Mouse (Mus musculus): ENCODE data around the gene Gm8020.
"Not testable (repeated sequence)": the region's sequence is repeated elsewhere in the genome, so short reads cannot be mapped to it uniquely, and the experiment has no call there.

DNA sequence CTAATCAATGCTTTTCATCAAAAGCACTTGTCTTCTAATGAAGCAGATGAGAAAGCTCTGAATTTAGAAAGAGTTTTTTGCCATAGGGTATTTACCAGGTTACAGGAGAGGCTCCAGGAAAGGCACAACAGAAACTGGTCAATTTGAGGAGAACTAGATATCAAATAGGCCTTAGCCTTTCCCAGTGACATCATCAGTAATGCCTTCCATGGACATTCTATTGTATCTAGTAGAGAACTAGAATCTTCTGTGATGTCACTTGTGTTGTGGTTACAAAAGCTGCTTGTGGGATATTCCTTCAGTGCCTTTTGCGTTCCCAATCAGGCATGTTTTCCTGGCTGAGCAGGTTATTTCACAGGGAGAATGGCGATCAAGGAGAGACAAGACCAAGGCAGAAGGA, 38.6 kb downstream of the Gm8020 start, which contains the start of gene Gm8011:
- not testable (repeated sequence) for TF ChIP-seq GATA1, TAL1 (IDR thresholded peaks at IDR 0.05; ENCODE audit: low read length)
